Mouse (Mus musculus) G1E (cell line): ENCODE measurements around the gene Tbc1d22a. TPM values are rescaled to one million over a fixed set of nuclear protein-coding genes. Genes with fewer than 3 reads are reported as not detected.

Source experiments
- ATAC-seq: 2 replicates; pipeline ENCODE4 v1.8.0; 2016; ENCODE audit warnings: mild to moderate bottlenecking; ENCODE audit not compliant: insufficient number of reproducible peaks, poor library complexity, low FRiP score, severe bottlenecking; ENCODE audit errors: extremely low read depth
- DNase-seq: peaks from one replicate; pipeline ENCODE4 v3.0.0; 2012; ENCODE audit warnings: low spot score
- H3K27me3 ChIP-seq: 2 replicates; pipeline ENCODE4 v1.6.1; 2012; ENCODE audit warnings: mild to moderate bottlenecking, low read length, inconsistent platforms; ENCODE audit not compliant: insufficient read depth
- H3K36me3 ChIP-seq: replicated peaks from 2 replicates; pipeline ENCODE3; 2012; ENCODE audit warnings: mild to moderate bottlenecking, inconsistent platforms
- H3K4me1 ChIP-seq: 2 replicates; pipeline ENCODE4 v1.6.1; 2012; ENCODE audit warnings: low read depth, low read length, inconsistent platforms, mixed read lengths; ENCODE audit not compliant: insufficient read depth
- H3K4me3 ChIP-seq: 2 replicates; pipeline ENCODE4 v1.5.1; 2012; ENCODE audit warnings: low read depth, mild to moderate bottlenecking, inconsistent platforms, low read length, moderate library complexity, mixed read lengths
- H3K9me3 ChIP-seq: replicated peaks from 2 replicates; pipeline ENCODE4 v1.6.1; 2012; ENCODE audit warnings: inconsistent platforms
- CTCF ChIP-seq: IDR thresholded peaks from 2 replicates; pipeline ENCODE4 v1.5.1; 2012; ENCODE audit warnings: low read depth, low read length, inconsistent platforms, mixed read lengths
- GATA1 ChIP-seq: IDR thresholded peaks from 2 replicates; pipeline ENCODE4 v1.6.1; 2012; ENCODE audit warnings: borderline replicate concordance, low read length, inconsistent platforms, mixed read lengths
- GATA2 ChIP-seq: IDR thresholded peaks from 2 replicates; pipeline ENCODE4 v1.6.1; 2012; ENCODE audit warnings: low read depth, low read length, inconsistent platforms, borderline replicate concordance
- POLR2AphosphoS5 ChIP-seq: IDR thresholded peaks from 2 replicates; pipeline ENCODE4 v1.6.1; 2012; ENCODE audit warnings: low read depth, low read length, inconsistent platforms; ENCODE audit not compliant: insufficient replicate concordance
- TAL1 ChIP-seq: conservative IDR thresholded peaks from 2 replicates; pipeline ENCODE4 v1.6.1; 2012; ENCODE audit warnings: low read depth, low read length, inconsistent platforms, mixed read lengths
- polyA plus RNA-seq: library from polyadenylated mRNA; stranded (reverse); fragments of >175 nt; gene quantifications from 2 replicates; pipeline ENCODE4 v1.2.3, GENCODE M21; 2012
- total RNA-seq, 2 experiments: library from RNA; stranded (forward) in 1 of 2; stranded (reverse) in 1 of 2; fragments of 200-1000 nt in 1 of 2; fragments of >200 nt in 1 of 2; fragmentation: Nextera tagmentation in 1 of 2; gene quantifications; 2 replicates each; pipeline ENCODE4 v1.2.3; 2014 to 2017

The Tbc1d22a gene
- total and polyA plus RNA-seq, 3 experiments, result 11.5 to 13.6 (median 11.9) TPM

DNA sequence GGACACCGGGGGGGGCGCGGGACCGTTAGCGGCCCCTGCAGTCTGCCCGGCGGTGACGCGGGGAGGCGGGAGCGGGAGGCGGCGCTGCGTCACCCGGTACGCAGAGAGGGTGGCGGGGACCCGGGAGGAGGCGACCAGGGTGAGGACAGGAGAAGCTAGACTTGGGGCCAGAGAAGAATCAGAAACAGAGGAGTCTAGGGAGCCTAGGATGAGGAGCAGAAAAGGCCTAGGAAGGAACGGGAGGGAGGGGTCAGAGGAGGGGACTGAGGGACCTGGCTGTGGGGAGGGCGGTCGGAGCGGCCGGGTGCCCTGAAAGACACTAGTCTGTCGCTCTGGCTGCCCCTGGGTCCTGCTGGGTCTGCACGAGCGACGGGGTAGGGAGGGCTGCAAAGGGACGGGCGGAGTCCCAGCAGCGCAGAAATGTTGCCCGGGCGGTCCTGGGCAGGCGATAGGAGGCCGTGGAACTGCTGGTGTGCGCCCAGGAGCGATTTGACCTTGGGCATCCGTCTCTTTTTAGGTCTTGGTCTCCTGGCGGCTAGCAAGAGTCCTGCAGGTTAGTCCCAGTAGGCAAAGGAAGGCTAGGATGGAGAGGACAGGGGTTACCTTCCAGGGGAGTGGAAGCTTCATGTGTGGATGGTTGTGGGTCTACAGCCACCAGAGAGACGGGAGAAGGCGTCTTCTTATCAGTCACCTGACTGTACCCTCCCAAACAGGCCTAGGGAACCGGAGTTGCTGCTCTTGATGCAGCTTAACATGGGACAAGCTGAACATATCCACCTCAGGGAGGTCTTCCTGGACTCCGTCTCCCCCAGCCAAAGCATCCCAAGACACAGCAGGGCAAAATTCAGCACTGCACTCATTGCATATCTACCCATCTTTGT lies 28.3 kb upstream of the Tbc1d22a start, which contains the start of gene Cerk:
Cerk (minus strand) TSS at position 453 of the 881 bp plus-strand sequence.
- H3K27me3 ChIP-seq, result peaks cover 54% of the 10 kb centered on the region
- no peak within 1 kb of the TSS for H3K4me3 ChIP-seq
- DNase-seq (no peak), ATAC-seq (no peak)
- H3K4me1 ChIP-seq, result no peaks in the 10 kb centered on the region
- no peak for TF ChIP-seq POLR2AphosphoS5
- TF ChIP-seq GATA1, result no peak
- TF ChIP-seq TAL1, result no peak
- no peak for TF ChIP-seq CTCF
- no peak for TF ChIP-seq GATA2
- H3K36me3 ChIP-seq, result no peaks in the 10 kb centered on the region
- H3K9me3 ChIP-seq, result no peaks in the 10 kb centered on the region

DNA sequence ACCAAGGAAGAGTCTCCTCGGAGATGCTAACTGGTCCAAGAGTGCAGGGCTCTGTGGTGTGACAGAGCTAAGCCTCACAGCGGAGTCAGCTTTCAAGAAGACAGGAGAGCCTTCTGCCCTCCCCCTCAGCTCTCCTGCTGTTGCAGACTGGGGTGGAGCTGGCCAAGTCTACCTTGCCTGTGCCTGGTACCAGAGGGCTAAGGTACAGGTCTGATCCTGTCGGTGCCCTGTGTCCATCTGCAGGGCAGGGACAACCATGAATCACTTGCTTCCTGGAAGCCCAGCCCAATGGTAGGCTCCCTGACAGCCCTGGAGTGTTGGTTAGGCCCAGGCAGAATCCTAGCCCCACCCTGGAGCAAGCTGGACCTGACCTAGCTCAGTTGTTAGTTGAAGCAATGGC lies 27.6 kb upstream of the Tbc1d22a start:
- Histone ChIP-seq H3K36me3 (no peaks in the 10 kb centered on the region), H3K27me3 (peaks cover 54% of the 10 kb centered on the region), H3K4me3 (no peak overlapping the region), H3K9me3 (no peaks in the 10 kb centered on the region), H3K4me1 (peaks cover 5% of the 10 kb centered on the region; the same call in 1 of the 2 replicates)
- DNase-seq (no peak), ATAC-seq (no peak)
- TF ChIP-seq CTCF (no peak), TAL1 (no peak), GATA2 (no peak)

DNA sequence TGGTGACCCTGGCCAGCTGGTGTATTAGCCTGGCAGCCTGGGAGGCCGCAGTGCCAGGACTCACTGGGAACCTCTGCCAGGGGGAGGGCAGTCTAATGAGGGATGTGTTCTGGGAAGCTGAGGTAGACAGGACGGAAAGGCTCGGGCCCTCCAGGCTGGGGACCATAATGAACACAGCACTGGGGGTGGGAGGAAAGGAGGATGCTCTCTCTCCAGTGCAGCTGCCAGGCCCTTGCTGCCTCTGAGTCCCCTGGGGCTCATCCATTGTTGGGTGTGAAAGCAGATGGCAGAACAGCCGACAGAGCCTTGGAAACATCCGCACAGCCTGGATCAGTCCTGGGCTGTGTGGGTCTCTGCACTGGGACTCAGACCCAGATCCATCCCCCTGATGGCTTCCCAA lies 26.1 kb upstream of the Tbc1d22a start:
- Histone ChIP-seq H3K27me3 (peaks cover 55% of the 10 kb centered on the region), H3K4me1 (peaks cover 5% of the 10 kb centered on the region; the same call in 1 of the 2 replicates), H3K36me3 (no peaks in the 10 kb centered on the region), H3K9me3 (no peaks in the 10 kb centered on the region), H3K4me3 (no peak overlapping the region)
- no peak for DNase-seq
- TF ChIP-seq TAL1, result no peak
- no peak for TF ChIP-seq GATA1
- no peak for TF ChIP-seq GATA2
- TF ChIP-seq POLR2AphosphoS5, result no peak
- no peak for TF ChIP-seq CTCF
- ATAC-seq, result no peak

DNA sequence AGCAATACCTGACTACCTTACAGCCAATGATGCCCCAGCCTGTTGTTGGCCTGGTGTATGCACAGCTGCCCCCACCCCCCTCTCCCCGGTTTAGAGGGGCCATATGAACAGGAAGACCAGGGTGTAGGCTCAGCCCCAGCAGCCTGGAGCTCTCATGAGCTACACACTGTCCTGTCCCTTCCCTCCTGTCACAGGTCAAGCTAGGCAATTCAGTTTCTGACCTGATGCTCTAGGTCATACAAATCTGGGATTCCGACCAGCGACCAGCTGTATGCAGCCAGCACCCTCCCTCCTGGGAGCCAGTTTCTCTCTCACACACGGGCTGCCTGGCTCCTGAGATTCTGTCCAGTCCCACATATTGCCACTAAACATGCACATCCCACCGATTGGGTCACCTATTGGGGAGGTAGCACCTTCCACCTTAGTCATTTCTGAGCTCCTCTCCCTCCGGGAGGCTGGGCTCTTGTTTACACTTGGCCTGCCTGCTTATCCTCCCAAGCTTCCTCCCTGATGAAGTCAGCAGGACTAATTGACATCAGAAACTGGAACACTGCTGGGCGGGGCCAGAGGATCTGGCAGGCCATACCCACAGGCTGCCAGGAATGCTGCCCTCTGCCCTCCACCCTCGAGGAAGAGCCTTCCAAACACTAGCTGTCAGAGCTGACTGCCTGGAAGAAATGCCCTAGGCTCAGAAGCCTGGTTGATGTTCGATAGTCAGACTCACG lies 25.4 kb upstream of the Tbc1d22a start:
- Histone ChIP-seq H3K4me1 (peaks cover 5% of the 10 kb centered on the region; the same call in 1 of the 2 replicates), H3K4me3 (no peak overlapping the region), H3K36me3 (no peaks in the 10 kb centered on the region), H3K9me3 (no peaks in the 10 kb centered on the region), H3K27me3 (peaks cover 51% of the 10 kb centered on the region)
- ATAC-seq (no peak), DNase-seq (no peak)
- TF ChIP-seq POLR2AphosphoS5 (no peak), GATA1 (no peak), TAL1 (no peak), CTCF (no peak), GATA2 (no peak)

DNA sequence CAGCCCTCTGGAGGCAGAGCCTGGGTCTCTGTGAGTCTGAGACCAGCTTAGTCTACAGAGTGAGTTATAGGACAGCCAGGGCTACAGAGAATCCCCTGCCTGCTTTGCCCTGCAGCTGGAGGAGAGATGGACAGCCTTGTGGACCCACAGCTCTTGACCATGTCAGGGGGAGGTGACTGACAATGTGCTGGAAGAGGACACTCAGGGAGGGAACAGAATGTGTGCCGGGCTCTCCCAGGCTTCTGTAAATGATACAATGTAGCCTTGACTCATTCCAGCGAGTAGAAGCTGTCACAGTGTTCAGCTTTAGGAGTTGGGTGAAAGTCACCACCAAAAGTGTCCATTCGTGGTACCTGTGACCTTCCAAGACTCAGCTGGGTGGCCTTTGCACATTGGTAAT lies 23.9 kb upstream of the Tbc1d22a start:
- H3K36me3 ChIP-seq, result no peaks in the 10 kb centered on the region
- ATAC-seq (no peak), DNase-seq (no peak)
- no peak for TF ChIP-seq TAL1
- no peak for TF ChIP-seq CTCF
- TF ChIP-seq GATA2, result no peak
- TF ChIP-seq POLR2AphosphoS5, result no peak
- no peak for TF ChIP-seq GATA1
- peaks cover 41% of the 10 kb centered on the region for H3K27me3 ChIP-seq
- no peak overlapping the region for H3K4me3 ChIP-seq
- H3K9me3 ChIP-seq, result 0 out of 2 replicates have a peak, but pooled peaks cover 2% of the 10 kb centered on the region
- H3K4me1 ChIP-seq, result peaks cover 5% of the 10 kb centered on the region; the same call in 1 of the 2 replicates

DNA sequence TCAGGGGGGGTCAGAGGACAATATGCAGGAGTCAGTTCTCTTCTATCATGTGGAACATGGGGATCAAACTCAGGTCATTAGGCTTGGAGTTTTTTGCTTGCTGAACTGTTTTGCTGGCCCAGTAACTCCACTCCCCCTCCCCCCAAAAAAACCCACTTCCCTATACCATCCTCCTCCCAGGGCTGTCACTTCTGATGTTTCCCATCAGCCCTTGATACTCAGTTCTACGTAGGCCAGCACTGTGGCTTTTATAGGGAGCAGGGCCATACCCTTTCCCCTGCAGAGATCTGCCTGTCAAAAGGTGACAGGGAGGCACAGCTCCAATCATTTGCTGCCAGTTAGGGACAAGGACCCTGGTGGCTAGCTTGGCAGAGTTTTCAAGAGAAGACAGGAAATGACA lies 22.8 kb upstream of the Tbc1d22a start:
- ATAC-seq (no peak), DNase-seq (no peak)
- Histone ChIP-seq H3K36me3 (no peaks in the 10 kb centered on the region), H3K27me3 (peaks cover 33% of the 10 kb centered on the region), H3K4me1 (peaks cover 5% of the 10 kb centered on the region; the same call in 1 of the 2 replicates), H3K4me3 (no peak overlapping the region), H3K9me3 (0 out of 2 replicates have a peak, but pooled peaks cover 2% of the 10 kb centered on the region)
- TF ChIP-seq TAL1, result no peak
- TF ChIP-seq POLR2AphosphoS5, result no peak
- TF ChIP-seq GATA2, result no peak
- TF ChIP-seq GATA1, result no peak
- no peak for TF ChIP-seq CTCF
